Mouse (Mus musculus) stomach, postnatal 0 days (tissue): ENCODE data around the gene Gm36210. TPM values are rescaled to one million over a fixed set of nuclear protein-coding genes. Genes with fewer than 3 reads are reported as not detected.
A peak's percentile ranks its signal among the peaks of the same experiment; 100 is the strongest.

ENCODE experiments used
- ATAC-seq: fragments of 200-750 bp; cut with Nextera tagmentation; 2 replicates; pipeline ENCODE4 v1.8.0; 2017; ENCODE audit not compliant: low FRiP score, low TSS enrichment
- DNase-seq: peaks from one replicate; pipeline ENCODE4 v3.0.0-alpha.2; 2016; ENCODE audit warnings: low spot score
- H3K27ac ChIP-seq: fragments of 300-500 bp; sonication (generic); replicated peaks from 2 replicates; pipeline ENCODE4 v1.5.1; 2014; ENCODE audit warnings: mild to moderate bottlenecking, control low read depth
- H3K27me3 ChIP-seq: fragments of 300-500 bp; sonication (generic); 2 replicates; pipeline ENCODE4 v1.6.1; 2014; ENCODE audit warnings: low read length; ENCODE audit not compliant: control insufficient read depth, insufficient read depth
- H3K36me3 ChIP-seq: fragments of 300-500 bp; sonication (generic); 2 replicates; pipeline ENCODE4 v1.6.1; 2014; ENCODE audit warnings: low read length, mixed read lengths; ENCODE audit not compliant: control insufficient read depth, insufficient read depth
- H3K4me1 ChIP-seq: fragments of 300-500 bp; sonication (generic); replicated peaks from 2 replicates; pipeline ENCODE4 v1.6.1; 2014; ENCODE audit warnings: antibody characterized with exemption; ENCODE audit not compliant: control insufficient read depth, insufficient read depth
- H3K4me2 ChIP-seq: fragments of 300-500 bp; sonication (generic); replicated peaks from 2 replicates; pipeline ENCODE4 v1.6.1; 2014; ENCODE audit warnings: low read depth, mild to moderate bottlenecking, control low read depth, moderate library complexity
- H3K4me3 ChIP-seq: fragments of 300-500 bp; sonication (generic); 2 replicates; pipeline ENCODE4 v1.5.1; 2014; ENCODE audit warnings: low read depth, low read length, control low read depth
- H3K9ac ChIP-seq: fragments of 300-500 bp; sonication (generic); 2 replicates; pipeline ENCODE4 v1.6.1; 2014; ENCODE audit warnings: mild to moderate bottlenecking, low read length, control low read depth, mixed read lengths
- H3K9me3 ChIP-seq: fragments of 300-500 bp; sonication (generic); 2 replicates; pipeline ENCODE4 v1.6.1; 2016; ENCODE audit warnings: low read length; ENCODE audit not compliant: control insufficient read depth
- CTCF ChIP-seq: IDR thresholded peaks from 2 replicates; pipeline ENCODE4 v1.5.1; 2016; ENCODE audit warnings: antibody characterized with exemption, low read depth, mild to moderate bottlenecking, moderate library complexity
- EP300 ChIP-seq: optimal IDR thresholded peaks from 2 replicates; pipeline ENCODE3; 2016; ENCODE audit warnings: antibody characterized with exemption
- WGBS: fragments of 180-500 bp; shearing (Covaris S2); extraction: QIAGEN DNeasy Blood & Tissue Kit; methylation state at CpG from one replicate; pipeline ENCODE4 v1.1.7; 2014; 5-methylcytosine and 5-hydroxymethylcytosine counted together
- polyA plus RNA-seq: library from polyadenylated mRNA; unstranded; fragments of >200 nt; fragmentation: Nextera tagmentation; extraction: Ambion mirVana; gene quantifications from 2 replicates; pipeline ENCODE4 v1.2.1, GENCODE M21; 2015

Gm36210 gene
- polyA plus RNA-seq, 1 experiment from 2014 or later, result not detected

DNA sequence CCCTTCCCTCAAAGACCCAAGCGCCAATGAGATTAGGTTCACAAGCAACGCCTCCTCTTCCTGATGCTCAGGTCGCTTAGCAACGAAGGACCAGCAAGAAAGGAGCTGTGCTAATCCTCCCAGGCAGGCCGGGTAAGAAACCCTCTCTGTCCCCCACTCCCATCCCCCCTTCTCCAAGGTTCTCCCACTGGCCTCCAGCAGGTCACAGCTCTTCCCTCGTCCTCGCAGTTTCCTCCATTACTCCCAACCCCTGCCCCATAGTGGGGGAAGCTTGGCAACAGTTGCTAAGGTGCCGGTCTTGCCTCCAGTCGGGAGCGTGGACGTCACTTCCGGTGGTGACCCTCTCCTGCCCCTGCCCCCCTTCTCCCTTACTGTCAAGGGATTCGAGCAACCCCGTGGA lies 16.2 kb upstream of the Gm36210 start:
- Histone ChIP-seq H3K27me3 (no peaks in the 10 kb centered on the region), H3K36me3 (peaks cover 15% of the 10 kb centered on the region), H3K27ac (0 out of 2 replicates have a peak overlapping the region, but pooled peaks have one; percentile 18), H3K4me1 (peaks cover 10% of the 10 kb centered on the region), H3K4me2 (peak overlapping the region; percentile 57), H3K4me3 (peak overlapping the region; percentile 26), H3K9ac (peak overlapping the region; percentile 38; the same call in 1 of the 2 replicates), H3K9me3 (no peaks in the 10 kb centered on the region)
- no peak for TF ChIP-seq EP300
- TF ChIP-seq CTCF, result no peak
- WGBS, result under 1% methylated on average over 14 of the region's 14 CpGs
- peak; percentile 16; the same call in 1 of the 2 replicates for ATAC-seq
- DNase-seq, result peak; percentile 70

DNA sequence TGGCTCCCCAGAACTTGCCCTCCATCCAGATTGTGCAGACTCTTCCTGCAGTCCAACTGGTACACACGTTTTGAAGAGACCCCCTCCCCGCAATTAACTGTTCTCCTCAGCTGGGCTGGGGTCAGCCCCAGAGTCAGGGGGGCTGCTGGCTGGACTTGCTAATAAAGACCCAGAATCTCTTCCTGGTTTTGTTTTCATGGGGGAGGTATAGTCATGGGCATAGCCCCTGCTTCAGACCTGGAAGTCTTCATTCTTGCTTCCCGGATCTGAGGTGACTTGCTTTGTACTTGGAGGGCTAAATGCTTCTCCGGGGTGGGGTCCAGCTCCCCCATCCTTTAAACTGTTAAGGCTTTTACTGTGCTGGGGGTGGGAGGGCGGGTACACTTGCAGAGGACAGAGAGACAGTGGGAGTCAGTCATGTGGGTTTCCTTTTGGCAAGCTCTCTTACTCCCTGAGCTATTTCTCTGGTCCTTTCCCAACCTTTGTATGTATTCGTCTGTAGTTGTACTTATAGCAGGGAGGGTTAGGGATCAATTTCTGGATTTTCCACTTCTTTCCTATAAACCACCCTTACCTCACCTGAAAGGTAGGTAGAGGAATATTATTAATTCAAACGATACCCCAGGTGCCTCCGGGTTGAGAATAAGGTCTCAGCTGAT lies 15.6 kb upstream of the Gm36210 start, which contains the start of gene Nat14:
TSS of gene Nat14 (plus strand) at position 205 of the 659 bp plus-strand sequence.
- Histone ChIP-seq H3K4me1 (peaks cover 10% of the 10 kb centered on the region), H3K4me2 (peak within 1 kb of the TSS; percentile 57), H3K27ac (0 out of 2 replicates have a peak within 1 kb of the TSS, but pooled peaks have one; percentile 18), H3K36me3 (peaks cover 15% of the 10 kb centered on the region), H3K27me3 (no peaks in the 10 kb centered on the region), H3K9me3 (no peaks in the 10 kb centered on the region), H3K4me3 (peak within 1 kb of the TSS; percentile 26), H3K9ac (peak within 1 kb of the TSS; percentile 38; the same call in 1 of the 2 replicates)
- TF ChIP-seq CTCF, result no peak
- TF ChIP-seq EP300, result no peak
- ATAC-seq, result no peak
- WGBS, result 38% methylated on average over 8 of the region's 8 CpGs
- no peak for DNase-seq

DNA sequence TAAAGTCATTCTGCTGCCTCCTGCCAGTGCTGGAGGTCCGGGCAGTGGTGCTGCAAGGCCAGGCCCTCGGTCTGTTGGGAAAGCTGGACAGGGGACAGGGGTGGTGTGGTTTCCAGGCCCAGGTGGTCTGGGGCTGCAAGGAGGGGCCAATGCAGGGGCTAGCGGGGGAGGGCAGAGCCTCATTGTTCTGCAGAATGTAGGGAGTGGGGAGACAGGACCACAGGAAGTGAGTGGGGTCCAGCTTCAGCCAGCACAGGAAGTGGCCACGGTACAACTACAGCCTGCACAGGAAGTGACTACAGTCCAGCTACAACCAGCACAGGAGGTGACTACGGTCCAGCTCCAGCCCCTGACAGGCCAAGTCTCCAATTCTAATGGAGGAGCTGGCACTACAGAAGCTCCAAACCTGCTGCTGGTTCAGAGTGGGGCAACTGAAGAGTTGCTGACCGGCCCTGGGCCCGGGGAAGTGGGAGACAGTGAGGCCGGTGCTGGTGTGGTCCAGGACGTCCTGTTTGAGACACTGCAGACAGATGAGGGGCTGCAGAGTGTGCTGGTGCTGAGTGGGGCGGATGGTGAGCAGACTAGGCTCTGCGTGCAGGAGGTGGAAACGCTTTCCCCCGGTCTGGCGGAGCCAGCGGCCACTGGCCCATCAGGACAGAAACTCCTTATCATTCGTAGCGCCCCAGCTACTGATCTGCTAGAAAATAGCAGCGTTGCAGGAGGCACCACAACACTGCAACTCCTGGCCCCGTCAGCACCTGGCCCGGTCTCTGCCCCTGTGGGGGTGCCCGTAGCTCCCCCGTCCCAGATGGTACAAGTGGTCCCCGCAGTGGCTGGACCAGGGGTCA lies 14.9 kb upstream of the Gm36210 start:
- WGBS, result 67% methylated on average over 23 of the region's 23 CpGs
- Histone ChIP-seq H3K4me1 (peaks cover 9% of the 10 kb centered on the region), H3K9me3 (no peaks in the 10 kb centered on the region), H3K4me3 (no peak overlapping the region), H3K36me3 (peaks cover 15% of the 10 kb centered on the region), H3K27me3 (no peaks in the 10 kb centered on the region), H3K9ac (no peak overlapping the region), H3K4me2 (no peak overlapping the region), H3K27ac (0 out of 2 replicates have a peak overlapping the region, but pooled peaks have one; percentile 18)
- DNase-seq, result no peak
- ATAC-seq, result no peak
- no peak for TF ChIP-seq EP300
- no peak for TF ChIP-seq CTCF

DNA sequence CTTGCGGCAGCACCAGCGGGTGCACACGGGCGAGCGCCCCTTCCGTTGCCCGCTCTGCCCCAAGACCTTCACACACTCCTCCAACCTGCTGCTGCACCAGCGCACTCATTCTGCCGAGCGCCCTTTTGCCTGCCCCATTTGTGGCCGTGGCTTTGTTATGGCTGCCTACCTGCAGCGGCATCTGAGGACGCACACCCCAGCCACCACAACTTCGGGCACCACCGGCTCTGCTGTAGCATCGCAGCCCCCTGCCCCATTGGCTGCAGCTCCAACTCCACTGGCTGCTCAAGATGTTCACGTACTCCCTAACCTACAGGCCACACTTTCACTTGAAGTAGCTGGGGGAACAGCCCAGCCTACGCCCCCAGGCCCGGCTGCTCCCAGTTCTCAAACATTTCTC lies 14.2 kb upstream of the Gm36210 start:
- H3K9ac ChIP-seq, result no peak overlapping the region
- 0 out of 2 replicates have a peak overlapping the region, but pooled peaks have one; percentile 18 for H3K27ac ChIP-seq
- no peak for TF ChIP-seq EP300
- TF ChIP-seq CTCF, result no peak
- DNase-seq (no peak), ATAC-seq (no peak)
- WGBS, result 87% methylated on average over 19 of the region's 19 CpGs
- H3K36me3 ChIP-seq, result peaks cover 15% of the 10 kb centered on the region
- H3K4me1 ChIP-seq, result peaks cover 8% of the 10 kb centered on the region
- no peak overlapping the region for H3K4me2 ChIP-seq
- no peaks in the 10 kb centered on the region for H3K27me3 ChIP-seq
- no peaks in the 10 kb centered on the region for H3K9me3 ChIP-seq
- no peak overlapping the region for H3K4me3 ChIP-seq

DNA sequence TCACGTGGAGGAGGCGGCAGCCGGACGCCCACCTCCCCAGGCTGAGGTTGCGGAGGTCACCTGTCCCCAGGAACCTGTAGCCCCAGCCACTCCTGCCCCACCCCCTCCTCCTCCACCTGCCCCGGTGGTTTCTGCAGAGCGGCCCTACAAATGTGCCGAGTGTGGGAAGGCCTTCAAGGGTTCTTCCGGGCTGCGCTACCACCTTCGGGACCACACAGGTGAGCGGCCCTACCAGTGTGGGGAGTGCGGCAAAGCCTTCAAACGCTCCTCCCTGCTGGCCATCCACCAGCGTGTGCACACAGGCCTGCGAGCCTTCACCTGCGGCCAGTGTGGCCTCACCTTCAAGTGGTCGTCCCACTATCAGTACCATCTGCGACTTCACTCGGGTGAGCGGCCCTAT lies 13.7 kb upstream of the Gm36210 start:
- TF ChIP-seq CTCF, result no peak
- no peak for TF ChIP-seq EP300
- 91% methylated on average over 21 of the region's 21 CpGs for WGBS
- no peak overlapping the region for H3K9ac ChIP-seq
- no peaks in the 10 kb centered on the region for H3K9me3 ChIP-seq
- peaks cover 8% of the 10 kb centered on the region for H3K4me1 ChIP-seq
- no peak overlapping the region for H3K4me2 ChIP-seq
- H3K27ac ChIP-seq, result no peak overlapping the region
- ATAC-seq (no peak), DNase-seq (no peak)
- no peaks in the 10 kb centered on the region for H3K27me3 ChIP-seq
- H3K36me3 ChIP-seq, result peaks cover 15% of the 10 kb centered on the region
- H3K4me3 ChIP-seq, result no peak overlapping the region
